Mouse (Mus musculus) heart, embryonic 12.5 days (tissue): ENCODE results near the gene Ssu72. TPM values are rescaled to one million over a fixed set of nuclear protein-coding genes. Genes with fewer than 3 reads are reported as not detected.

Source experiments
- ATAC-seq: fragments of 200-750 bp; cut with Nextera tagmentation; 2 replicates; pipeline ENCODE4 v1.8.0; 2017; ENCODE audit warnings: moderate TSS enrichment, moderate library complexity; ENCODE audit not compliant: insufficient number of reproducible peaks, low FRiP score
- H3K27ac ChIP-seq: fragments of 300-500 bp; sonication (generic); 2 replicates; pipeline ENCODE4 v1.5.1; 2016; ENCODE audit warnings: mild to moderate bottlenecking, moderate library complexity; ENCODE audit not compliant: poor library complexity, severe bottlenecking
- H3K27me3 ChIP-seq: fragments of 300-500 bp; sonication (generic); replicated peaks from 2 replicates; pipeline ENCODE4 v1.6.1; 2016; ENCODE audit warnings: mild to moderate bottlenecking, moderate library complexity
- H3K36me3 ChIP-seq: fragments of 300-500 bp; sonication (generic); 2 replicates; pipeline ENCODE4 v1.6.1; 2016; ENCODE audit warnings: mild to moderate bottlenecking, moderate library complexity
- H3K4me1 ChIP-seq: fragments of 300-500 bp; sonication (generic); replicated peaks from 2 replicates; pipeline ENCODE4 v1.6.1; 2016; ENCODE audit warnings: mild to moderate bottlenecking
- H3K4me2 ChIP-seq: fragments of 300-500 bp; sonication (generic); 2 replicates; pipeline ENCODE4 v1.6.1; 2016; ENCODE audit warnings: mild to moderate bottlenecking, moderate library complexity
- H3K4me3 ChIP-seq: fragments of 300-500 bp; sonication (generic); 2 replicates; pipeline ENCODE4 v1.5.1; 2016; ENCODE audit warnings: mild to moderate bottlenecking
- H3K9ac ChIP-seq: fragments of 300-500 bp; sonication (generic); 2 replicates; pipeline ENCODE4 v1.6.1; 2016; ENCODE audit warnings: mild to moderate bottlenecking, moderate library complexity
- H3K9me3 ChIP-seq: fragments of 300-500 bp; sonication (generic); replicated peaks from 2 replicates; pipeline ENCODE4 v1.6.1; 2016; ENCODE audit warnings: mild to moderate bottlenecking, moderate library complexity
- WGBS: fragments of 180-500 bp; shearing (Covaris S2); methylation state at CpG from one replicate; pipeline ENCODE4 v1.1.7; 2016; 5-methylcytosine and 5-hydroxymethylcytosine counted together
- polyA plus RNA-seq: library from polyadenylated mRNA; unstranded; fragments of >200 nt; fragmentation: Nextera tagmentation; extraction: Ambion mirVana; gene quantifications from 2 replicates; pipeline ENCODE4 v1.2.1, GENCODE M21; 2016

Gene Ssu72
- polyA plus RNA-seq, 1 experiment from 2014 or later, result 116 TPM

GRCm38 (mm10) chr4:155774280-155774754 lies 69.7 kb downstream of the Ssu72 start, which contains the start of gene Vwa1:
Gene Vwa1 (minus strand): TSS chr4:155774698.
- Histone ChIP-seq H3K4me3 (peak within 1 kb of the TSS; percentile 41), H3K27me3 (peaks cover 47% of the 10 kb centered on the region), H3K36me3 (no peaks in the 10 kb centered on the region), H3K9me3 (no peaks in the 10 kb centered on the region), H3K9ac (peak within 1 kb of the TSS; percentile 62), H3K27ac (no peak within 1 kb of the TSS), H3K4me1 (peaks cover 44% of the 10 kb centered on the region), H3K4me2 (peak within 1 kb of the TSS; percentile 80)
- peak; percentile 66 for ATAC-seq
- WGBS, result 2% methylated on average over 35 of the region's 35 CpGs

GRCm38 (mm10) chr4:155774971-155775740 lies 70.6 kb downstream of the Ssu72 start:
- 55% methylated on average over 9 of the region's 9 CpGs for WGBS
- ATAC-seq, result no peak
- no peak overlapping the region for H3K9ac ChIP-seq
- H3K4me2 ChIP-seq, result peak overlapping the region; percentile 80; the same call in 1 of the 2 replicates
- peaks cover 47% of the 10 kb centered on the region for H3K27me3 ChIP-seq
- H3K4me1 ChIP-seq, result peaks cover 51% of the 10 kb centered on the region
- H3K4me3 ChIP-seq, result no peak overlapping the region; the same call in 1 of the 2 replicates
- no peaks in the 10 kb centered on the region for H3K36me3 ChIP-seq
- H3K27ac ChIP-seq, result no peak overlapping the region
- H3K9me3 ChIP-seq, result no peaks in the 10 kb centered on the region

- WGBS, result 59% methylated on average over 3 of the region's 3 CpGs
- Histone ChIP-seq H3K27ac (no peak overlapping the region), H3K4me1 (peaks cover 52% of the 10 kb centered on the region)
Observed at GRCm38 (mm10) chr4:155775855-155776254, 71.3 kb downstream of the Ssu72 start.

GRCm38 (mm10) chr4:155776704-155777335 lies 72.2 kb downstream of the Ssu72 start:
- no peak for ATAC-seq
- 37% methylated on average over 2 of the region's 2 CpGs for WGBS
- no peak overlapping the region for H3K4me2 ChIP-seq

More at GRCm38 (mm10) chr4:155775855-155776254, 71.3 kb downstream of the Ssu72 start:
- H3K9ac ChIP-seq, result no peak overlapping the region
- no peak overlapping the region for H3K4me3 ChIP-seq
- H3K4me2 ChIP-seq, result no peak overlapping the region
- peaks cover 42% of the 10 kb centered on the region for H3K27me3 ChIP-seq
- no peak for ATAC-seq
- H3K36me3 ChIP-seq, result no peaks in the 10 kb centered on the region
- H3K9me3 ChIP-seq, result no peaks in the 10 kb centered on the region

GRCm38 (mm10) chr4:155777816-155778215 lies 73.2 kb downstream of the Ssu72 start:
- no peaks in the 10 kb centered on the region for H3K9me3 ChIP-seq
- peaks cover 22% of the 10 kb centered on the region for H3K27me3 ChIP-seq
- no peak for ATAC-seq
- H3K4me1 ChIP-seq, result peaks cover 56% of the 10 kb centered on the region
- no peak overlapping the region for H3K4me3 ChIP-seq
- no peak overlapping the region for H3K4me2 ChIP-seq
- H3K27ac ChIP-seq, result no peak overlapping the region
- 51% methylated on average over 2 of the region's 2 CpGs for WGBS
- H3K36me3 ChIP-seq, result no peaks in the 10 kb centered on the region
- no peak overlapping the region; the same call in 1 of the 2 replicates for H3K9ac ChIP-seq

More at GRCm38 (mm10) chr4:155776704-155777335, 72.2 kb downstream of the Ssu72 start:
- peaks cover 56% of the 10 kb centered on the region for H3K4me1 ChIP-seq
- H3K4me3 ChIP-seq, result no peak overlapping the region
- H3K27me3 ChIP-seq, result peaks cover 32% of the 10 kb centered on the region
- no peaks in the 10 kb centered on the region for H3K9me3 ChIP-seq
- H3K36me3 ChIP-seq, result no peaks in the 10 kb centered on the region
- no peak overlapping the region for H3K9ac ChIP-seq
- H3K27ac ChIP-seq, result 0 out of 2 replicates have a peak overlapping the region, but pooled peaks have one; percentile 20

GRCm38 (mm10) chr4:155779498-155779897 lies 74.9 kb downstream of the Ssu72 start:
- peaks cover 51% of the 10 kb centered on the region for H3K4me1 ChIP-seq
- no peak overlapping the region for H3K27ac ChIP-seq
- no peaks in the 10 kb centered on the region for H3K9me3 ChIP-seq
- H3K4me3 ChIP-seq, result no peak overlapping the region
- WGBS, result 82% methylated on average over 4 of the region's 4 CpGs
- ATAC-seq, result no peak
- H3K27me3 ChIP-seq, result 0 out of 2 replicates have a peak, but pooled peaks cover 7% of the 10 kb centered on the region
- no peaks in the 10 kb centered on the region for H3K36me3 ChIP-seq
- no peak overlapping the region for H3K9ac ChIP-seq
- H3K4me2 ChIP-seq, result no peak overlapping the region

GRCm38 (mm10) chr4:155780895-155781294 lies 76.3 kb downstream of the Ssu72 start:
- ATAC-seq, result no peak
- Histone ChIP-seq H3K4me3 (no peak overlapping the region), H3K4me1 (peaks cover 51% of the 10 kb centered on the region), H3K9me3 (no peaks in the 10 kb centered on the region), H3K27ac (peak overlapping the region; percentile 30; the same call in 1 of the 2 replicates), H3K27me3 (no peaks in the 10 kb centered on the region), H3K4me2 (0 out of 2 replicates have a peak overlapping the region, but pooled peaks have one; percentile 0), H3K9ac (no peak overlapping the region), H3K36me3 (no peaks in the 10 kb centered on the region)
- whole genome bisulfite sequencing, result 26% methylated on average over 6 of the region's 6 CpGs

Other genes starting within 250 kb of the Ssu72 start
- not detected in 2 replicates for gene Tmem52, start 235.7 kb upstream of the Ssu72 start, polyA plus RNA-seq
- gene Gnb1, start 213.4 kb upstream of the Ssu72 start, polyA plus RNA-seq, result 394 and 400 TPM in 2 replicates
- 52.0 and 52.5 TPM in 2 replicates for gene Nadk, start 142.4 kb upstream of the Ssu72 start, polyA plus RNA-seq
- 8.9 and 9.1 TPM in 2 replicates for gene Slc35e2, start 103.4 kb upstream of the Ssu72 start, polyA plus RNA-seq
- gene Cdk11b, start 79.9 kb upstream of the Ssu72 start, polyA plus RNA-seq, result 51.8 and 52.3 TPM in 2 replicates
- gene Gm10563, start 59.4 kb upstream of the Ssu72 start, polyA plus RNA-seq, result not detected in 2 replicates
- 72.0 and 75.7 TPM in 2 replicates for gene Mmp23, start 51.4 kb upstream of the Ssu72 start, polyA plus RNA-seq
- 21.7 and 22.4 TPM in 2 replicates for gene Mib2, start 35.6 kb upstream of the Ssu72 start, polyA plus RNA-seq
- gene Fndc10, start 10.5 kb upstream of the Ssu72 start, polyA plus RNA-seq, result 5.2 and 5.5 TPM in 2 replicates
- gene Tmem240, start 30.0 kb downstream of the Ssu72 start, polyA plus RNA-seq, result 0.63 and 0.67 TPM in 2 replicates
- 102 and 104 TPM in 2 replicates for gene Atad3a, start 56.3 kb downstream of the Ssu72 start, polyA plus RNA-seq
- gene Vwa1, start 69.9 kb downstream of the Ssu72 start, polyA plus RNA-seq, result 1.7 TPM in 2 replicates
- 7.0 and 7.2 TPM in 2 replicates for gene Tmem88b, start 81.1 kb downstream of the Ssu72 start, polyA plus RNA-seq
- not detected in 2 replicates for gene Ankrd65, start 85.6 kb downstream of the Ssu72 start, polyA plus RNA-seq
- gene Mrpl20, start 98.1 kb downstream of the Ssu72 start, polyA plus RNA-seq, result 137 and 151 TPM in 2 replicates
- gene Ccnl2, start 107.7 kb downstream of the Ssu72 start, polyA plus RNA-seq, result 137 TPM in 2 replicates
- gene Aurkaip1, start 126.5 kb downstream of the Ssu72 start, polyA plus RNA-seq, result 128 and 132 TPM in 2 replicates
- gene Mxra8, start 134.9 kb downstream of the Ssu72 start, polyA plus RNA-seq, result 50.2 and 62.4 TPM in 2 replicates
- 9.4 and 10.1 TPM in 2 replicates for gene Dvl1, start 142.6 kb downstream of the Ssu72 start, polyA plus RNA-seq
- 0.13 and 0.19 TPM in 2 replicates for gene Tas1r3, start 158.6 kb downstream of the Ssu72 start, polyA plus RNA-seq
- 9.2 and 10.1 TPM in 2 replicates for gene Cptp, start 164.6 kb downstream of the Ssu72 start, polyA plus RNA-seq
- 37.8 and 38.3 TPM in 2 replicates for gene Ints11, start 164.7 kb downstream of the Ssu72 start, polyA plus RNA-seq
- gene Pusl1, start 187.0 kb downstream of the Ssu72 start, polyA plus RNA-seq, result 31.2 and 31.5 TPM in 2 replicates
- 13.8 and 14.2 TPM in 2 replicates for gene Acap3, start 187.0 kb downstream of the Ssu72 start, polyA plus RNA-seq
- 101 and 107 TPM in 2 replicates for gene Ube2j2, start 239.0 kb downstream of the Ssu72 start, polyA plus RNA-seq